Mouse (Mus musculus): ENCODE results near the gene Rerg. TPM values are rescaled to one million over a fixed set of nuclear protein-coding genes. Genes with fewer than 3 reads are reported as not detected.

Rerg gene
- polyA plus RNA-seq, 1 experiment = 9.2 TPM

DNA sequence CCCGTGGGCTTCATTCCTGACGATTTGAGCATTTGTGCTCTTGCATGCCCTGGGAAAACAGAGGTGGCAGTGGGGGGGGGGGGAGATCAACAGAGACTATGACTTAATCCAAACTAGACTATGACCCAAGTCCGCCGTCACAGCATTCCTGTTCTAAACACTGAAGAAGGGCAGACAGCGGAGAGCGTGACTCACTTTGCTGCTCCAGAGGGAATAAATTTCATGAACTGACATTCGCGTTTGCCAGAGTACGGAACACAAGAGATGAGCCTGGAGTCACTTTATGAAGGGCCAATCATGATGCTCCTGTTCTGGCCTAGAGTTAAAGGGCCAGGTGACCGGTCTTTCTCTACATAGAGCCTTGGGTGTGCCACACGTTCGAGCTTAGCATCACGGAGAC, 93.6 kb downstream of the Rerg start:
- no peak overlapping the region for H3K4me3 ChIP-seq (replicated peaks; ENCODE audit: extremely low read depth, low read depth, low read length)
- TF ChIP-seq POLR2A (IDR thresholded peaks at IDR 0.05; ENCODE audit: borderline replicate concordance, extremely low read depth, low read depth, low read length) (no peak), CTCF (IDR thresholded peaks at IDR 0.05; ENCODE audit: insufficient read depth, low read length) (no peak)
- 85% methylated on average over 13 of the region's 13 CpGs for WGBS
- no peaks in the 10 kb centered on the region for H3K4me1 ChIP-seq (ENCODE audit: control insufficient read depth, insufficient read depth, low read length)
- DNase-seq = no peak

DNA sequence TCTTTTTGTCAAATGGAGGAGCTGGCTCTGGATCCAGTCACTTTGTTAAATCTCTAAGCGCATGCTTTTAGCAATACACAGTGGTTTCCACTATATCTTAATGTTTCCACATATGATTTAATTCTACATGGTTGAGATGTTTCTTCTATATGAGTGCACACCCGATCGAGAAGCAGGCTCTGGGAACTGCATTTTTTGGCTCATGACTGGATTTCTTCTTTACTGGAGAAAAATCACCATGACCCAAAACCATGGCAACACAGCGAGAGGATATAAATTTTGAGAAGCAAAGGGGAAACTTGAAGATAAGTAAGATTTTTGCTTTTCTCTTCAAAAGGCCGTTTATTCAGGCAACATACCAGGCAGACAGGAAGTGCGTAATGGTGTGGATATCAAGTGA, 94.1 kb downstream of the Rerg start:
- WGBS = 75% methylated on average over 6 of the region's 6 CpGs
- Histone ChIP-seq H3K4me3 (replicated peaks; ENCODE audit: extremely low read depth, low read depth, low read length) (no peak overlapping the region), H3K4me1 (ENCODE audit: control insufficient read depth, insufficient read depth, low read length) (no peaks in the 10 kb centered on the region)
- TF ChIP-seq POLR2A (IDR thresholded peaks at IDR 0.05; ENCODE audit: borderline replicate concordance, extremely low read depth, low read depth, low read length) (no peak), CTCF (IDR thresholded peaks at IDR 0.05; ENCODE audit: insufficient read depth, low read length) (no peak)
- no peak for DNase-seq

DNA sequence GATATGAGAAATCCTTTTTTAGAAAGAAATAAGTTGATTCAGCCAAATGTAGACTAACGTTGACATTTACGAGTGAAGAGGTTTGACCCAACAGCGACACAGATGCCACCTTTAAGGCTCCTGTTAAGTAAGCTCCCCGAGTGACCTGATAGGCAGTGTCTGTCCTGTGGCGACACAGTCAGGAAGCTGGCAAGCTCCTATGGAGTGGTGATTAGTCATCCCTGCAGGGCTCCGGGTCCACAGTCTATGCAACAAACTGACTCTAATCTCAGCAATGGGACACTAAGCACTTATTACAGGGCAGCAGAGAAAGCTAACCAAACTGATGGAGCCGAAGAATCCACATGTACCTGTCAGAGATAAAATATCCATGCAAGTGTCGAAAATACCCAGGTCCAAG, 98.0 kb downstream of the Rerg start:
- 64% methylated on average over 8 of the region's 8 CpGs for WGBS
- no peak for DNase-seq
- Histone ChIP-seq H3K4me3 (replicated peaks; ENCODE audit: extremely low read depth, low read depth, low read length) (no peak overlapping the region), H3K4me1 (ENCODE audit: control insufficient read depth, insufficient read depth, low read length) (no peaks in the 10 kb centered on the region)
- TF ChIP-seq CTCF (IDR thresholded peaks at IDR 0.05; ENCODE audit: insufficient read depth, low read length) = no peak

DNA sequence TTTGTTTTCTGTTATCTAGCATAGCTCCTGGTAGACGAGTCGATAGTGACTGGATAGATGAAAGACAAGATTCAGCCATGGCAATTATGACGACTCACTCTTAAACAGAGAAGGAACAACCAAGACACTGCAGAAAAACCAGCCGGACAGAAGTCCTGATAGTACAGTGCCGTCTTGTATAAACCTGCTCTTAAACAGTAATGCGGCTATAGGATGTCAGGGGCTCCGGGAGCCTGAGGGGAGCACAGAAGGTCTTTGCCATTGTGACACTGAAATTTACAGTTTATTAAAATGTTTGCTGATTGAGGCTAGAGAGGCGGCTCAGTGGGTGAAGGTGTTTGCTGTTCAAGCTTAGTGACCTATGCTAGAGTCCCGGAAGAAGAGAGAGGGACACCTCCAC, 98.8 kb downstream of the Rerg start:
- WGBS = 82% methylated on average over 9 of the region's 9 CpGs
- TF ChIP-seq CTCF (IDR thresholded peaks at IDR 0.05; ENCODE audit: insufficient read depth, low read length) (no peak), POLR2A (IDR thresholded peaks at IDR 0.05; ENCODE audit: borderline replicate concordance, extremely low read depth, low read depth, low read length) (no peak)

DNA sequence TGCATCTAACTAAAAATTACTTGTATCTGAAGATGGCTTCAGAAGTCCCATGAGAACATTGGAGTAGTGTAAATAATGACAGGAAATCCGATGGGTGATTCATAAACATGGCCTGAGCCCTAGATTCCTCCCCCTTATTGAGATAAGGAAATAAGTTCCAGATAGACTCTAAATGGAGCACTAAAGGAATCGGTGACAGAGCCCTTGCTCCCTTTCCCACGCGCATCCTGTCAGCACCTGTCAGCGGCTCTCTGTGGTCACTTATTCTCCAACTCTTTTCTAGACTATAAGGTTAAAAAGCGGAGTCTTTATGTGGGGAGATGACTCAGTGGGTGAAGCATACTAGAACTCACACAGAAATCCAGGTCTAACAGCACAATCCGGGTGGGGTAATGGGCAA, 104.8 kb downstream of the Rerg start:
- 64% methylated on average over 7 of the region's 7 CpGs for WGBS
- Histone ChIP-seq H3K4me1 (ENCODE audit: control insufficient read depth, insufficient read depth, low read length) (peaks cover under 1% of the 10 kb centered on the region; the same call in 1 of the 2 replicates), H3K4me3 (replicated peaks; ENCODE audit: extremely low read depth, low read depth, low read length) (no peak overlapping the region)
- TF ChIP-seq CTCF (IDR thresholded peaks at IDR 0.05; ENCODE audit: insufficient read depth, low read length) = no peak
- no peak for TF ChIP-seq POLR2A (IDR thresholded peaks at IDR 0.05; ENCODE audit: borderline replicate concordance, extremely low read depth, low read depth, low read length)
- no peak for DNase-seq

More for the DNA sequence above, 98.8 kb downstream of the Rerg start:
- no peak for DNase-seq
- H3K4me3 ChIP-seq (replicated peaks; ENCODE audit: extremely low read depth, low read depth, low read length) = no peak overlapping the region
- no peaks in the 10 kb centered on the region for H3K4me1 ChIP-seq (ENCODE audit: control insufficient read depth, insufficient read depth, low read length)

DNA sequence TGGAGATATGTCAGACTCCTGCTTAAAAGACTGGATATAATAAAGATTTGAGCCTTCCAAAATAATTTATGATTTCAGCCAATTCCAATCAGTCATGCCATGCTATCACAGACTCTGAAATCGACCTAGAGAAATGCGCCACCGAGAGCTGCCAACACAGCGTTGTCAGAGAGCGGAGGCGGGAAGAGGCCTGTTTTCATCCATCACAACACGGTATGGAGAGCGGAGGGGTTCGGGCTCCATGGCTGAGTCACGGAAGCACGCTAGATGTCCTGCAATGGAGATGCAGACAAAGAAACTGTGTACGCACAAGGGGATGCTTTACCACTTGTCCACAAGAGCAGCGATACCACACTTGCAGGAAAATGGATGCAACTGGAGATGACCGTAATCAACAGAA, 105.5 kb downstream of the Rerg start:
- DNase-seq = no peak
- 89% methylated on average over 14 of the region's 14 CpGs for WGBS
- TF ChIP-seq POLR2A (IDR thresholded peaks at IDR 0.05; ENCODE audit: borderline replicate concordance, extremely low read depth, low read depth, low read length) (no peak), CTCF (IDR thresholded peaks at IDR 0.05; ENCODE audit: insufficient read depth, low read length) (no peak)
- H3K4me1 ChIP-seq (ENCODE audit: control insufficient read depth, insufficient read depth, low read length) = peaks cover 3% of the 10 kb centered on the region; the same call in 1 of the 2 replicates
- H3K4me3 ChIP-seq (replicated peaks; ENCODE audit: extremely low read depth, low read depth, low read length) = no peak overlapping the region

DNA sequence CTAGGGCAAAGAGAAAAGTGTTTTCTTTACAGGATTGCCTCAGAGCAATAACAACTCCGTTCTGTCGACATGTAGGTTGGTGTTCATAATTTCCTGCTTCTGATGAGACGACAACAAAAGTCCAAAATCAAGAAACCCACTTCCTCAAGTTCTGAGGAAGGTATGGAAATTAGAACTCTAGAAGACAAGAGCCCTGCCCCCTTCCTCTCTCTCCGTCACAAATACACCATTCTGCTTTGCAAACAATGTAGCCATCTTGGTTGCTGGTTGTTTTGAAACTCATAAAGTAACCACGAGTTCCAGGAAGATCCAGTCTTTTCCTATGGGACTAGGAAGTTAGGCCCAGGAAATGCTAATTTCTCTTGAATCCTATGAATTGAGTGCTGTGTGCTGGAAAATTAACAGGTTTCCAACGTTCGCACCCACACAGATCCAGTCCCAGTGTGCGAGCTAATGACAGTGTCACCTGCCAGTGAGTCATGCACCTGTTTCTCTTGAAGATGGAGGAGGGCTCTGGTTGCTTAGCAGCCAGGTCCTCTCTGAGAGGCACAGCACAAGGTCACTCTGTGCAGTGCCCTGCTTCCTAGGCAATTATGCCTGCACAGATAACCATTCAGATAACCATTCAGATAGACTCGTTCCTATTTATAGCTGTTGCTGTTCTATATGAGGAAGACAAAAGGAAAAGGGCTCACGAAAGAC, 106.9 kb downstream of the Rerg start:
- TF ChIP-seq CTCF (IDR thresholded peaks at IDR 0.05; ENCODE audit: insufficient read depth, low read length) (no peak), POLR2A (IDR thresholded peaks at IDR 0.05; ENCODE audit: borderline replicate concordance, extremely low read depth, low read depth, low read length) (no peak)
- no peak for DNase-seq
- Histone ChIP-seq H3K4me3 (replicated peaks; ENCODE audit: extremely low read depth, low read depth, low read length) (no peak overlapping the region), H3K4me1 (ENCODE audit: control insufficient read depth, insufficient read depth, low read length) (peaks cover 3% of the 10 kb centered on the region; the same call in 1 of the 2 replicates)
- WGBS = 47% methylated on average over 10 of the region's 10 CpGs

DNA sequence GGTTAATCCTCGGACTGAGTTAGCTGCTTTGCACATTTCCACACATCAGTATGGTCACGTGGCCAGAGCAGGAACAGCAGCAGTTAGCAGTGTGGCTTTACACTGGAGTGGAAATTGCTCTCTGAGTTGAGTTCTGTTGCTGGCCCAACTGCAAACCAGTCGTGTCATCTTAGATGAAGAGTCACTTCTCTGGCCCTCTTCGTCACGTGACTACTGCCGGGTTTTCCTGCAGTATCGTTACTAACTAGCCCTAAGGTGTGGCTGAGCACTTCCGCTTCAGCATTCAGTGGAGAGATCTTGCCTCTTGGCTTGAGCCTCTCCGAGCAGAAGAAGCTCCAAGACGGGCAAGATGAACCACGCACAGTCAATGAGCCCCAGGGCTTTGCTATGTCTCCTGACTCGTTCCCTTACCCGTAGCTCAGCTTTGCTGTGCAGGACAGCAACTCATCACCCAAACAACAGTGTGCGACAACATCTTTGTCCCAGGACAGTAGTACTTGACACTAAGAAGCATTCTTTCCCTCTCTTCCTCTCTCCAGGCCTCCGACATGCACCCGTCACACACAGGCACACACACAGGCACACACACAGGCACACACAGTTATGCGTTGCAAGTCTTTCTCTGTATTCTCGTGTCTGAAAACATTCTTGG, 108.3 kb downstream of the Rerg start:
- H3K4me1 ChIP-seq (ENCODE audit: control insufficient read depth, insufficient read depth, low read length) = peaks cover 3% of the 10 kb centered on the region; the same call in 1 of the 2 replicates
- H3K4me3 ChIP-seq (replicated peaks; ENCODE audit: extremely low read depth, low read depth, low read length) = no peak overlapping the region
- no peak for TF ChIP-seq POLR2A (IDR thresholded peaks at IDR 0.05; ENCODE audit: borderline replicate concordance, extremely low read depth, low read depth, low read length)
- no peak for DNase-seq
- WGBS = 85% methylated on average over 18 of the region's 18 CpGs

DNA sequence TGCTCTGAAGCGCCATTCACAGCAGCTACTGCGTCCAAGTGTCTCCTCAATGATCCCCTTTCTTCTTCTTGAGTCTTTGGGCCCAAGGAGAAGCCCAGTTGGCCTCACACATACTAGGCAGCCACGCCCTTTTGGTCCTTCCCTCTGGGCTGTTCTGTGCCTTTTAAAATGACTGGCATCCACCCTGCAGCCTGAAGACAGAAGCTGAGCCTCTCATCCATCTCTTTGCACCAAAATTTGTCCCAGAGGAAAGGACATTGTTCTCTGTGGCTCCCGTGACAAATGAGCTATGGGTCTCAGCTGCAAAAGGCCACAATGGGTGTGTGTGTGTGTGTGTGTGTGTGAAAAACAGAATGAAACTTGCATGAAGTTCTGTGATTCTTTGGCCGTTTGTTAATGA, 109.7 kb downstream of the Rerg start:
- TF ChIP-seq POLR2A (IDR thresholded peaks at IDR 0.05; ENCODE audit: borderline replicate concordance, extremely low read depth, low read depth, low read length) = no peak
- no peak for DNase-seq
- WGBS = 69% methylated on average over 5 of the region's 5 CpGs

DNA sequence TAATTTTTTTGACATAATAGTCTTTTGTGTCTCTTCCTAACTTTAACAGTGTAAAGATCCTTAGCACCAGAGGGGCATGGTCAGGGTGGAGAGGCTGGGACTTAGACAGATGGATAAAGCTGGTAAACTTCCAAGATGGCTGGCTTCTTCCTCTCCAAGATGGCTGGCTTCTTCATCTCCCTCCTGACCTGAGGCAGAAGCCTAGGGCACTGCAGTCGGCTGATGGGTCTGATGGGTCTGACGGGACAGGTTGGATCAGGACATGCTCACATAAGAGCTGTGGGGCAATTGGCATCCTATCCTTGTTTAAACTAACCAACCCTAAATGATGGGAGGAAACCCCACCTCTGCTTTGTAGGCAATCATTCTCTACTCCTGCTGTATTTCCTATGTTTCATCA, 112.0 kb downstream of the Rerg start:
- no peak for DNase-seq
- H3K4me3 ChIP-seq (replicated peaks; ENCODE audit: extremely low read depth, low read depth, low read length) = no peak overlapping the region
- peaks cover 3% of the 10 kb centered on the region; the same call in 1 of the 2 replicates for H3K4me1 ChIP-seq (ENCODE audit: control insufficient read depth, insufficient read depth, low read length)
- no peak for TF ChIP-seq POLR2A (IDR thresholded peaks at IDR 0.05; ENCODE audit: borderline replicate concordance, extremely low read depth, low read depth, low read length)
- no peak for TF ChIP-seq CTCF (IDR thresholded peaks at IDR 0.05; ENCODE audit: insufficient read depth, low read length)
- WGBS = 92% methylated on average over 2 of the region's 2 CpGs

More for the DNA sequence above, 109.7 kb downstream of the Rerg start:
- H3K4me3 ChIP-seq (replicated peaks; ENCODE audit: extremely low read depth, low read depth, low read length) = no peak overlapping the region
- peaks cover 3% of the 10 kb centered on the region; the same call in 1 of the 2 replicates for H3K4me1 ChIP-seq (ENCODE audit: control insufficient read depth, insufficient read depth, low read length)
